Mouse (Mus musculus): ENCODE results near the gene Cant1. TPM values are rescaled to one million over a fixed set of nuclear protein-coding genes. Genes with fewer than 3 reads are reported as not detected.
A peak's percentile ranks its signal among the peaks of the same experiment; 100 is the strongest.

Gene Cant1
- 121 and 144 TPM in 2 replicates for polyA plus RNA-seq (2012; rRNA removed)

DNA sequence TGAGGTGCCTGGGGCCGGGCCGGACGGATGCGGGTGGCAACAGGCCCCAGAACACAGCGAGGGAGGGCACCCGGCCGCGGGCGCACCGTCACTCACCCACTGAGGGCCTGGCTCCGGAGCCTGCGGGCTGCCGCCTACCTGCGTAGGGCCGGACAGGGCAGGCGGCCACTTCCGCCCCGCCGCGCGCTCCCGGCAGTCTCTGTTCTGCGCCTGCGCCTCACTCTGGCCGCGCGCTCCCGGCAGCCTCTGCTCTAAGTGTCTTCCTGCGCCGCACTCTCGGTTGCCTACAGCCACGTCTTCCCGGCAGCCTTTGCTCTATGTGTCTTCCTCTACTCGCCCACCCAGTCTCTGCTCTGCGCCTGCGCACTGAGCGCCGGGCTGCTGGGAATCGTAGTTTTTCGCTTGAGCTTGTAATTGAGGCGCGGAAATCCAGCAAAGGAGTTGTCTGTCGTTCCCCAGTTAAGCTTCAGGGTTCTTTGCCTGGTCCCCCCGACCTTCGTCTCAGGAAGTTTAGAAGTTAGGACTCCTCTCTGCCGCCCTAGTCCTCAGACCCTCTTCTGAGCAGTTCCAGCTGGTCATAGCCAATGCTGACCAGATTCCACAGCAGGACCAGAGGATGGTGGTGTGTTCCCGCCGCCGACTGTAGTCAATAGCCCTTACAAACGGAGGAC is at the start of gene Cant1:
Gene Cant1 (minus strand): TSS at position 253 of the 671 bp plus-strand sequence.
- peak; percentile 94 for DNase-seq (ENCODE audit: low read depth, low spot score)
- WGBS = under 1% methylated on average over 50 of the region's 50 CpGs

DNA sequence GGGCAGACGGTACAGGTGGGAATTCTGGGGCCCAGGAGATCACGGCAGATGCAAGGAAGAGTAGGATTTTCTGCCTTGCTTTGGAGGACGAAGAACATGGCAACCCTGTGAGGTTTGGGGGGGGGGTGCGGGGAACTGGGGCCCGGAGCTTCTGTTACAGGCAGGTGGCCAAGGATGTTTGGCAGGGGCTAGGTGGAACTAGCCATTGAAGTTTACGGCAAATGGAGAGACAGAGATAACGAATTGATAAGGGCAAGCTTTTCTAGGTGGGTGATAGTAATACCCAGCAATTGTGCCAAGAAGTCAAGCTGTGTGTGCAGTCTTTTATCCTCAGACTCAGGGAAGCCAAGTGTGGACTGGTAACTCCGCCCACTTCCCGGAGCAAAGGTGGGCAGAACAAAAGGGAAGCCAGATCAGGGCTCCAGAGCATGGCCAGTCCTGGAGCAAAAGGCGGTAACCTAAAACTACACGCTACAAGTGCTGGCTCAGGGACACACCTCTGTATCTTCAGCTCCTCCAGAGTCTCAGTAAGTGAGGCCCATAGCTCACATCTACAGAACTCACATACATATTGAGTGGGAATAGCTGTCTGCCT is 48.7 kb upstream of the Cant1 start:
- DNase-seq (ENCODE audit: low read depth, low spot score) = no peak
- 35% methylated on average over 11 of the region's 11 CpGs for WGBS

DNA sequence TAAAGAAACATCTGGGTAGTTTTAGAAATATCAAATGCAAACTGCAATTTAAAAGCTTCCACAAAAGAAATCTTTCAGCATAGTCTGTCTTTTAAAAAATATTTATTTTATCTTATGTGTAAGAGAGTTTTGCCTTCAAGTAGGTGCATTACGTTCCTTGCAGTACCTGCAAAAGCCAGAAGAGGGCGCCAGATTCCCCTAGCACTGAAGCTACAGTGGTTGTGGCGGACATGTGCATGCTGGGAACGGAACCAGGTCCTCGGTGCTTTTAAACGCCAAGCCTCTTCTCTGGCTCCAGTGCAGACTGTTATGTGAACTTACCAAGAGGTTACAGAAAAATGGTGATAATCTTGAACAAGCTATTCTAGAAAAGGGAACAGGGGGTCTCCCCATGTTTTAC is 41.4 kb upstream of the Cant1 start:
- WGBS = 81% methylated on average over 6 of the region's 6 CpGs
- DNase-seq (ENCODE audit: low read depth, low spot score) = no peak

DNA sequence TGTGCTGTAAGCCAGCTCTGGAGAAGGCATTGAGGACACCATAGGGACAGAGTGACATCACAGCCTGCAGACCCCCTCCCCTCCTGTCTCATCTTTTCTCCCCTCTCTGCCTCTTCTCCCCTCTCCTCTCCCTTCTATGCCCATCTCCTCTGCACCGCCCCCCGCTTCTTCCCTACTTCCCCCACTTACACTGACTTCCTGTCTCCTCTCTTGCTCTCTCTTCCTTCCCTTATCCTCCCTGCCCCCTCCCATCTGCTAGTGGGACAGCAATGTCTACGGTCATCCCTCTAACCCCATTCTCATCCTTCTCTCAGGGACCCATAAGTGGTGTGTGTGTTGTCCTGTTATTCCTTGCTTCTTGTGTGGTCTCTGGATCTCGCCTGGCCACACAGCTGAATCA is 40.6 kb upstream of the Cant1 start:
- DNase-seq (ENCODE audit: low read depth, low spot score) = no peak

DNA sequence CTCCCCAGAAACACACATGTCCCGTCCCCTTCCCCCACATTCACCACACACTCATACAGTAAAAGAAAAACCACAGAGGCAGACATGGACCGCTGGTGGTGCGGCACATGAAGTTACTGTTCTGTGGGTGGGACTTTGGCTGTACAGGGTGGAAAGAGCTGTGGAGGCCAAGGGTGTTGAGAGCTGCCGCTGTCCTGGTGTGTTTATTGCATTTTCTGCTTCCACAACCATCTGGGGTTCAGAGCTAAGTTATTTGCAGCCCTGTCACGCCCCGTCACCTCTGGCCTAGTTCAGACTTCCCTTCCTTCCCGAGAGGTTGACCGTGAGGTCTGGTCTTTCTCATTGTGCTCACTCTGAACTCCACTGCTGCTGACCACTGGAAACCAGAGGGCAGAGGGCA is 40.2 kb upstream of the Cant1 start:
- 9% methylated on average over 8 of the region's 8 CpGs for WGBS
- DNase-seq (ENCODE audit: low read depth, low spot score) = no peak

More for the DNA sequence above, 40.6 kb upstream of the Cant1 start:
- 60% methylated on average over 4 of the region's 4 CpGs for WGBS

DNA sequence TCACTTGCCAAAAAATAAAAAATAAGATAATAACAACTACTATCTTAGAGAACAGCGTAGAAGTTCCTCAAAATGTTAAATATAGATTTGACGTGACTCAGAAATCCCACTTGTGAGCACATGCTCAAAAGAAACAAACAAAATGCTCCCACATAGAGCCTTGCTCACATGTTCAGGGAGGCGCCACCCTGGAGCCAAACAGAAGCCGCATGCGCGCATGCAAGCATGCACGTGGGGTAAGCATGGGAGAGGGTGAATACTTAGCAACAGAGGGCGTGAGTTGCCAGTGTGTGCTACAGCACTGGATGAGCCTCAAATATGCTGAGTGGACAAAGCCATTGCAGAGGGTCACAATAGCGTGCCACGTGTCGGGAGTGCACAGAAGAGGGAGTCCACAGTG is 38.1 kb upstream of the Cant1 start:
- 77% methylated on average over 11 of the region's 11 CpGs for WGBS
- no peak for DNase-seq (ENCODE audit: low read depth, low spot score)

DNA sequence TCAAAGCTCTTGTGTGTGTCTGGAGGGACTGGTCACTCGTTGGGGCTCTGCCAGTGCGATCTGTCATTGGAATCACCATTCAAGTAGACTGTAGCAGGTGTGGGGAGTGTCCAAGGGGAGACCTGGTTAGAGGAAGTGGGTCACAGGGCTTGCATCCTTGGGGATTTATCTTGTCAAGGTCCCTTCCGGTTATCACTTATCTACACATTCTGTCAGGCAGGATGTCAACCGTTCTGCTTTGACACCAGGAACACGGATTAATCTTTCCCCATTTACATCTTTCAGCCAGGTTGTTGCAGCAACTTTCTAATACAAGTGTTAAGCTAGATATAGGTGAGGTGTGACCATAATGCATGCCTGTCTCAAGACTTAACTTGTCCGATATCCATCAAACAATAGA is 36.9 kb upstream of the Cant1 start:
- no peak for DNase-seq (ENCODE audit: low read depth, low spot score)
- 79% methylated on average over 6 of the region's 6 CpGs for WGBS

DNA sequence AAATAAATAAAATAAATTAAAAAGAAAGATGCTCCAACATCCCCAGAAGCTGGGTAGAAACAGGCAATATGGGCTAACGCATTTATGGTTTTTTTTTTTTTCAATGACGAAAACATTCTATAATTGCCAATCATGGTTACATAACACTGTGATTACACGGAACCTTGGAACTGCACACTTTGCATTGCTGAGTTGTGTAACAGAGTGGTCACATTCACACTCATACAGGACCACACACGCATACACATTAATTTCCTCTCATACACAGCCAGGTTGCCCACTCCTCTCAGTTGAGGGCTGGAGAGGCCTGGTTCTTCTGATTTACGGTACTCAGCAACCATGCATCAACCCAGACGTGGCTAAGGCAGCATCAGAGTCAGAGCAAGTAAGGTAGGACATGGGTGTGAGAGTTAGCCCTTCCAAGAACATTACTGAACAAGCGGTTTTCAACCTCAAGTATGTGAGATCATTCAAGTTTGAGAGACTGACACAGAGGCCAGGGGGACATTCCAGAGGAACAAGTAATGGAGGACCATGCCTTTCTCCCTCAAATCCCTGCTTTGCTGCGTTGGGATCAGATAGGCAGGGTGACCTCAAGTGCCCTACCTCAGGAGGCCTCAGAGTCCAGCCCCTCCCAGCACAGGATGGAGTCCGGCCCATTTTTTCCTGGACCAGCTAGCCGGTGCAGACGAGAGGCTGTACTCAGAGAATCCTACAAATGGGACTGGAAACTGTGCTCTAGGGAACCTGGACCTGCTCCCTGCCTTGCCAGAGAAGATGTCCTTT is 35.2 kb upstream of the Cant1 start:
- no peak for DNase-seq (ENCODE audit: low read depth, low spot score)
- 67% methylated on average over 11 of the region's 11 CpGs for WGBS

DNA sequence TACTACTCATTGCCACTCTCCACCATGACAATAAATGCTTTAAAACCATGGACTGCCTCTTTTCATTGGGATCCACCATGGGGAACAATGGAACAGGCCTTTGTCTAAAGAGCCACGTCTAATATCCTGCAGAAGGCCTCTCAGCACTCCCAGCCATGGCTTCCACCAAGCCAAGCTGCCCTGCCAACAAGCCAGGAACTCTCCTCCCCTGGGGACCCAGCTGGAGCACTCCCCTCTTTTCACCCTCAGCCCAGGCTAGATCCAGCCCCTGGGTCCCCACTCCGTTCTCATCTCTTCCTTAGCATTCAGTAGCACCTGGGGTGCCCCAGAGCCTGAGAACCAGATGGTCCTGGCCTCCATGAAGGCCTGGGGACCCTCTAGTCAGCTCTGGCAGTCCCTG is 34.1 kb upstream of the Cant1 start:
- DNase-seq (ENCODE audit: low read depth, low spot score) = no peak
- 81% methylated on average over 2 of the region's 2 CpGs for WGBS

DNA sequence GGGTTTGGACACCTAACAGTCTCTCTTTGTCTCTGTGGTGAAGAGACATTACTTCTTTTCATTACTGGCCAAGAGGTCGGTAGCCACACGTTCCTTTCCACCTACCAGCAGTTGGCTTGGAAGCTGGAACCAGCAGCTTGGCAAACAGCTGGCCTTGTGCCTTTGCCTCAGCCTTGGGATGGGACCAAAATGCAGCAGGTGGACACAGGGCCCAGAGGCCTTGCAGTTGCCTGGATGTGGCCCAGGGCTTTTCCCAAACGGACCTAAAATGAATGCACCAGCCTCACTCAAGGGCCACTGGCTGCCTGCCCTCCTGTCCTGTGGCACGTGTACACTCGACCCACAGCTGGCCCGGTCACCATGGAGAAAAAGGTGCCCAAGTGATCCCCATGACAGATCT is 32.3 kb upstream of the Cant1 start:
- WGBS = 58% methylated on average over 6 of the region's 6 CpGs
- no peak for DNase-seq (ENCODE audit: low read depth, low spot score)

DNA sequence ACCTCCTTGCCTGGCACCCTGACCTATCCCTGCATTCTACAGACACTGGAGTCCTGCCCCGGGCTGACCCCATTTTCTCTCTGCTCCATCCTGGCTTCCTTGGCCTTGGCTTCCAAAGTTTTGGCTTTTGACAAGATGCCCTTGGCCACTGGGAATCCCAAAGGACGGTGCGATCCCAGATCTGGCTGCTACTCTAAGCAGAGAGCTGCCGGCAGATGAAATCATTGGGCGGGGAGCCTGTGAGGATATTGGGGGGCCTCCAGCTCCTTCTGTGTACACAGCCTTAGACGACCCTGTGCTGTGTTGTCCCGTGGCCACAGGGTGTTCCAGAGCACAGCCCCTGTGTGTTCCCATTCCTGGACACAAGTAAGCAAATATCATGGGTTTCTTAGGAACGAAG is 29.5 kb upstream of the Cant1 start:
- 79% methylated on average over 8 of the region's 8 CpGs for WGBS
- DNase-seq (ENCODE audit: low read depth, low spot score) = no peak

DNA sequence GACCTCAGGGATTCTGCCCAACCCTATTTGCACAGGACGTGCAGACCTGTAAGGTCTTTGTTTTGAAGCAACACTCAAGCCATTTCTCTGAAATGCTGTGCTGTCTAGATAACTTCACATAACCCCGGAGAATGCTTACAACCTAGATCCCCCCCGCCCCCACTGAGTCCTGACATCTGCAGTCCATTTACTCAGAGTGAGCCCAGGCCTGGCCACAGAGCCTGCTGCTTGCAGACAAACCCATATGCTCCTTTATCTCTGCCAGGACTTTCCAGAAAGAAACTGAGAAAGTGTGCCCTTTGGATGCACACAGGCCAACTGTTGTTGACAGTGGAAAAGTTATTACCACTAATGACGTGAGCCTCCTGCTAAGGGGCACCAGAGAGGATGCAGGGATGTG is 28.5 kb upstream of the Cant1 start:
- no peak for DNase-seq (ENCODE audit: low read depth, low spot score)
- WGBS = 76% methylated on average over 4 of the region's 4 CpGs

DNA sequence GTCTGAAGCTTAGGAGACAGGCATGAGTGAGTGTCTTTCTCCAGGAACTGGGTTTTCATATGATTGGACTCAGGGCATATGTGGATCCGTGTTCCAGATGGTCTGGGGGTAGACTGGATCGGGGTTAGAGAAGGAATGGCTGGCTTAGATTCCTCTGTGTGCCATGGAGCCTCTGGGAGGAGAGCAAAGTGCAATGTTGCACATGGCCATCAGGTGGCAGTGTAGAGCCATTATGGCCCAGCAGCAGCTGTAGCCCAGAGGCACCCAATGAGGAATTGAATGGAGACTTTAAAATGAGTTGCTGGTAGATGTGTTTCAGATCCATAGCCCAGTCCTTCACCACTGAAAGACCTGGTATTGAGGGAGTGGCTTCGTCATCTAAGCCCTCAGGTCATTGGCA is 27.0 kb upstream of the Cant1 start:
- no peak for DNase-seq (ENCODE audit: low read depth, low spot score)
- 9% methylated on average over 3 of the region's 3 CpGs for WGBS

DNA sequence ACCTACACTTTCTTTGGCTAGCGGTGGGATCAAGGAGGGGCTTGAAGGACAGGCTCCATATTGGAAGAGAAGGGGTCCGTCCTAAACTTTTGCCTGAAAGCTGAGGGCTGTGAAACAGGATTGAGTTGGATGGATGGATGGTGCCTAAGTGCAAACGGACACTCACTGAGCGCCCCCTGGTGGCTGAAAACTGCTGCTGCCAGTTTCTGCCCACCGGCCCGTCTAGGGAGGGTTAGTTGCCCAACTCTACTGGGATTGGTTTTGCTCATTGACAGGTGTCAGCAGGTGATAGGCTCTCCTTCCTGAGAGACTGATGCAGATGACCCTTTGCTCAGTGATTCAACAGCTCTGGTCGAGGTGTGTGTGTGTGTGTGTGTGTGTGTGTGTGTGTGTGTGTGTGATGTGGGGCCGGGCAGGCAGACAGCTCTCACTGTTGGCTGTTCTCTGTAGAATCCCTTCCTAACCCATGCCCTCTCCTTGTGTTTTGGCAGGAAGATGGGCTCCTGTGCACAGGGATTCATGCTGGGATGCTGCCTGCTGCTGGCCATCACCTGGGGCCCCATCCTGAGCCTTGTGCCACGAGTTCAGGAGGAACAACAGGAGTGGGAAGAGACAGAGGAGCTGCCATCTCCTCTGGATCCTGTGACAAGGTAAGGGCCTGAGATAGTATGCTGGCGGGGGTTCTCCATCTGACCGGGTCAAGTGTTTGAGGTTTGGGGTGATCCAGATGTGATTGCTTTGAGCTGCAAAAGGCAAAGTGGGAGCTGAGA is 24.5 kb upstream of the Cant1 start:
- WGBS = 33% methylated on average over 11 of the region's 11 CpGs
- no peak for DNase-seq (ENCODE audit: low read depth, low spot score)

DNA sequence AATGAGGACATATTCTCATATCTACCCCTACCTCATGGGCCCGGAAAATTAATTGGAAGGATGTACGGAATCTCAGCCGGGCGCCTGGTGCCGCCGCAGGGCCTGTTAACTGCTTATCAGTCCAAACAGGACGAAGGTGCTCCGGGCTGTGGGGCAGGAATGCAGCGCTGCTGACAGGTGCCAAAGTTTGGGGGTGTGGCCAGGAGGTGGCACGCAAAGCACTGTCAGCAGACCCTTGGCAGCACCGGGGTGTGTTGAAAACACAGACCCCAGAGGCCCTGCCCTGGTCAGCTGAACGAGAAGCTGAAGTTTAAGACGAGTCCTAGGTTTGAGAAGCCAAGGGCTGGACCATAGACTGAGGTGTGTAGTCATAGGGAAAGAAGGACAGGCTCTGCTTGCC is 23.8 kb upstream of the Cant1 start:
- DNase-seq (ENCODE audit: low read depth, low spot score) = no peak
- 47% methylated on average over 13 of the region's 13 CpGs for WGBS

DNA sequence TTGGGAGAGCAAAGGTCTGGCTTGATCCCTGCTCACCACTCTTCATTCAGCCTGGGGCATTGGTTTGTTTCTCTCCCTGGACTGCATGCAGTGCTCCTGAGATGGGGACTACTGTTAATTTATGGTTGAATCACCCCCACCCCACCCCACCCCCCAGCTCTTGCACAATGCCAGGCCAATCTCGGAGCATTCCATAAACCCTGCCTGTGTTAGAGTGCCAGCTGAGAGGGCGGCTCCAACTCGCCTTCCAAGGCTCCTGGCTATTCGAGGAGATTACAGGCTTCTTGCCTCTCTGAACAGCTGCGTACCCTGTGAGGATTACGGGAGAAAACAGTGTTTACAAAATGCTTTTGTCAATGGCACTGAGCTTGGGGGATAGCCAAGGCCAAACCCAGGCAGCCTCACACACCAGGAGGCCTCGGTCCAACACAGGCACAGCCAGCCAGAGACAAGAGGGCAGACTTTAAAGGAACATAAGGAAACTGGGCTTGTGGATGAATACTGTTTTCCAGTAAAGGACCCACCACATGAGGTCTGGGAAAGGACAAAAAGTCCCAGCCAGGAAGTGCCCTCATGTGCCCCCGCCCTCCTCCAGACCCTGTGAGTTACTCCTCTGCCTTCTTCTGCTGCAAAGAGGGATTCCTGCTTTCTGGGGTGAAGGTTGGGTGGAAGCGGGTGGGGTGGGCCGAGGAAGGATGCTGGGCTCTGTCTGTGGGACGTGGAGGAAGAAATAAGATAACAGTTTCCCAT is 20.0 kb upstream of the Cant1 start:
- WGBS = 19% methylated on average over 11 of the region's 11 CpGs
- no peak for DNase-seq (ENCODE audit: low read depth, low spot score)

DNA sequence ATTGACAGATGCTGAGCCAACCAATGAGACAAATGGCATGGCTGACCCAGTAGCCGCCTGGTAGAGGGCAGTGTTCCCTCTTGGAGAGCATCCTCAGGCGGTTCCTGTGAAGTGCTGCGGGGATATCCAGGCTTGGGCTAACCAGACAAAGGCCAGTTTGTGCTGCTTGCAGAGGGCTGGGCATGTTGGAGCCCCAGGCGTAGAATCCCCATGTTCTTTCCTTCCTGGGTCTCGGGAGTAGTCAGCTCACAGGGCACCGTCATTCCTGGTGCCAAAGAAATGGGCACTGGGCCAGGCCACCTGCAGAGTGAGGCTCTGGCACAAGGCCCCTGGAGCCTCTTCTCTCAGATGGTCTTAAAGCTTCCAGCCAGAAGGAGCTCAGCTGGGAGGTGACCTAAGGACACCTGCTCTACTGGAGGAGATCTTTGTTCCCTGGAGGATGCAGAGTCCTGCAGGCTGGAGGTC is 17.6 kb upstream of the Cant1 start:
- 20% methylated on average over 6 of the region's 6 CpGs for WGBS
- DNase-seq (ENCODE audit: low read depth, low spot score) = no peak

DNA sequence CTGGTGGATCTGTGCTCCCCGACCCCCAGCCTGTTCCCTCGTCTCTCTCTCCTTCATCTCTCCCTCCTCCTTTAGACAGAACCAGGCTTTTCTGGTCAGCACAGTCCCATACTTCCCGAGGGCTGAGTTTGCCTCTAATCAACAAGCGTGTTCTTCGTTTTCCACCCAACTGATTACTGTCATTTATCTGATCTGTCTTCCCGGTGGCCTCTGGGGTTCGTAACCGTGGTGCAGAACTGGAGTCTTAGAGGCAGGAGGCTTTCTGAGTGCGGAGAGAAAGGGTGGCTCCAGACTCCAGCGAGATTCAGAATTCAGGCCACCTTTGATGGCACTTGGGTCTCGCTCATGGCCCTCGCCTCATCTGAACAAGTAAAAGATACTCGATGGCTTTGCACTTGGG is 15.2 kb upstream of the Cant1 start:
- DNase-seq (ENCODE audit: low read depth, low spot score) = no peak
- 65% methylated on average over 13 of the region's 13 CpGs for WGBS

DNA sequence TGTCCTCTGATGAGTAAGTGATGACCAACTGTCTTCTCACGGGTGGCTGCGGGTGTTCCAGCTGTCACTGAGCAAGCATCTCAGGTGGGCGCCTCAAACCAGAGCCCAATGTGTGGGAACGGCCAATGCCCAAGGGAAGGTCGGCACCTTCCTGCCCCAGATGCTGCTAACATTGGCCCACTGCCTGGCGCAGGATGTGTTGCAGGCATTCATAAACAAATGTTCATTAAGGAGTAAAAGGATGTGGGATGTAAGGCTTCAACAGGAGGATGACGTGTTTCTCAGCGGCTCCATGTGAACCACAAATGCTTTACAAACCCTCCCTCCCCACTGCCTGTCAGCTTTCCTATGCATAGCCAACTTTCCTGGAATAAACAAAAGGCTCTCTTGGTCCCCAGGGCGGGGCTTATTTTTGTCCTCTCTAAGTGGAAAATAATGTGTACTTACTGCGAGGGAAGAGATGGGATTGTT is 14.5 kb upstream of the Cant1 start:
- DNase-seq (ENCODE audit: low read depth, low spot score) = no peak
- WGBS = 56% methylated on average over 10 of the region's 10 CpGs
